Mouse (Mus musculus) gastrocnemius, postnatal 25 days (tissue): Measurements from ENCODE around the gene S100a7a. TPM values are rescaled to one million over a fixed set of nuclear protein-coding genes. Genes with fewer than 3 reads are reported as not detected.

Source experiments
- total RNA-seq, 2 experiments: library from RNA; stranded (reverse); gene quantifications; 1 replicate in 1 of 2; 2 replicates in 1 of 2; pipeline ENCODE4 v1.2.3; 2021

S100a7a gene
- total RNA-seq, 2 experiments from 2014 or later = 0.20 to 0.43 TPM

Other genes starting within 250 kb of the S100a7a start
- 10 to 100 TPM; 14.5 to 15.9 TPM for gene Ints3, start 220.4 kb upstream of the S100a7a start, total RNA-seq
- gene Npr1, start 188.2 kb upstream of the S100a7a start, total RNA-seq = 10 to 100 TPM in 1 of 2 experiments, 1 to 10 TPM in 1; 7.7 to 10.8 TPM
- gene Ilf2, start 177.9 kb upstream of the S100a7a start, total RNA-seq = 10 to 100 TPM; 23.4 to 25.6 TPM
- gene Snapin, start 163.0 kb upstream of the S100a7a start, total RNA-seq = 10 to 100 TPM; 57.4 to 60.0 TPM
- 10 to 100 TPM; 86.0 to 86.1 TPM for gene Chtop, start 144.5 kb upstream of the S100a7a start, total RNA-seq
- 100 to 1,000 TPM; 112 to 150 TPM for gene S100a1, start 139.6 kb upstream of the S100a7a start, total RNA-seq
- 10 to 100 TPM in 1 of 2 experiments, 1 to 10 TPM in 1; 9.5 to 16.8 TPM for gene S100a13, start 139.6 kb upstream of the S100a7a start, total RNA-seq
- under 1 TPM; 0.29 to 0.67 TPM for gene S100a14, start 127.2 kb upstream of the S100a7a start, total RNA-seq
- gene S100a16, start 116.8 kb upstream of the S100a7a start, total RNA-seq = 10 to 100 TPM; 62.7 to 69.8 TPM
- gene S100a3, start 93.4 kb upstream of the S100a7a start, total RNA-seq = not detected
- gene S100a2, start 63.8 kb upstream of the S100a7a start, total RNA-seq = not detected
- gene Gm42674, start 52.1 kb upstream of the S100a7a start, total RNA-seq = not detected
- gene S100a4, start 50.2 kb upstream of the S100a7a start, total RNA-seq = 10 to 100 TPM; 11.3 to 23.2 TPM
- not detected for gene S100a5, start 45.5 kb upstream of the S100a7a start, total RNA-seq
- 100 to 1,000 TPM in 1 of 2 experiments, 10 to 100 TPM in 1; 65.8 to 112 TPM for gene S100a6, start 41.1 kb upstream of the S100a7a start, total RNA-seq
- gene S100a8, start 15.0 kb downstream of the S100a7a start, total RNA-seq = not detected
- gene S100a9, start 41.7 kb downstream of the S100a7a start, total RNA-seq = under 1 TPM in 1 of 2 experiments, not detected in 1; 0.59 TPM
- not detected for gene Pglyrp4, start 72.9 kb downstream of the S100a7a start, total RNA-seq
- gene Gm5849, start 123.9 kb downstream of the S100a7a start, total RNA-seq = not detected